Mouse (Mus musculus): ENCODE results near the gene Lhx6. TPM values are rescaled to one million over a fixed set of nuclear protein-coding genes. Genes with fewer than 3 reads are reported as not detected.

Gene Lhx6
- total and polyA plus RNA-seq, 3 experiments: 1.3 to 3.0 TPM; not detected in 1

- H3K27ac ChIP-seq (ENCODE audit: control insufficient read depth, low read depth, low read length): no peak overlapping the region
- H3K9ac ChIP-seq (ENCODE audit: control insufficient read depth, low read depth, low read length, poor library complexity, severe bottlenecking): no peak overlapping the region
- TF ChIP-seq MAFK (IDR thresholded peaks at IDR 0.05; ENCODE audit: borderline replicate concordance, low read depth, low read length): no peak
- TF ChIP-seq ETS1 (IDR thresholded peaks at IDR 0.05; ENCODE audit: low read depth, low read length): no peak
- TF ChIP-seq NRF1 (IDR thresholded peaks at IDR 0.05; ENCODE audit: insufficient read depth, low read depth, low read length, poor library complexity, severe bottlenecking): no peak
- TF ChIP-seq JUND (IDR thresholded peaks at IDR 0.05; ENCODE audit: low read depth, low read length): no peak
- no peak for TF ChIP-seq TBP (IDR thresholded peaks at IDR 0.05; ENCODE audit: low read depth, low read length)
- no peak for TF ChIP-seq TCF12 (IDR thresholded peaks at IDR 0.05; ENCODE audit: low read depth, low read length)
- TF ChIP-seq CHD2 (IDR thresholded peaks at IDR 0.05; ENCODE audit: low read length): no peak
- no peak for TF ChIP-seq BHLHE40 (IDR thresholded peaks at IDR 0.05; ENCODE audit: borderline replicate concordance, low read depth, low read length)
- no peak for TF ChIP-seq ZKSCAN1 (IDR thresholded peaks at IDR 0.05; ENCODE audit: low read depth, low read length)
- no peak for TF ChIP-seq HCFC1 (IDR thresholded peaks at IDR 0.05; ENCODE audit: low read depth, low read length)
- no peak for TF ChIP-seq ZNF384 (IDR thresholded peaks at IDR 0.05; ENCODE audit: low read depth, low read length)
- TF ChIP-seq RCOR1 (IDR thresholded peaks at IDR 0.05; ENCODE audit: low read depth, low read length): no peak
- TF ChIP-seq KAT2A (conservative IDR thresholded peaks at IDR 0.05; ENCODE audit: low read depth, low read length): no peak
- H3K4me3 ChIP-seq (ENCODE audit: control insufficient read depth in 1 of 2, insufficient read depth in 1 of 2, low read depth in 2 of 2, low read length in 2 of 2): no peak overlapping the region
- peaks cover 4 to 11% of the 10 kb centered on the region in 2 experiments for H3K4me1 ChIP-seq (ENCODE audit: control insufficient read depth in 1 of 2, insufficient read depth in 2 of 2, low read length in 2 of 2)
- peaks cover 0 to 4% of the 10 kb centered on the region in 2 experiments; a peak in 3 of 4 replicates for H3K27me3 ChIP-seq (ENCODE audit: control insufficient read depth in 1 of 2, insufficient read depth in 2 of 2, low read length in 2 of 2)
- H3K9me3 ChIP-seq (replicated peaks; ENCODE audit: insufficient read depth, low read length): no peaks in the 10 kb centered on the region
- H3K36me3 ChIP-seq (ENCODE audit: control insufficient read depth in 1 of 2, insufficient read depth in 2 of 2, low read length in 2 of 2): peaks cover 0 to 7% of the 10 kb centered on the region in 2 experiments; a peak in 2 of 4 replicates
- DNase-seq (ENCODE audit: low read depth, low spot score): no peak
- H3K79me2 ChIP-seq (ENCODE audit: control insufficient read depth, insufficient read depth, low read length, poor library complexity): no peaks in the 10 kb centered on the region
Measured at GRCm38 (mm10) chr2:36098021-36098420, 7.2 kb downstream of the Lhx6 start.

GRCm38 (mm10) chr2:36097129-36097815, 7.9 kb downstream of the Lhx6 start:
- no peak for DNase-seq (ENCODE audit: low read depth, low spot score)
- TF ChIP-seq GATA1 (IDR thresholded peaks at IDR 0.05; ENCODE audit: low read depth, low read length): no peak
- no peak for TF ChIP-seq NRF1 (IDR thresholded peaks at IDR 0.05; ENCODE audit: insufficient read depth, low read depth, low read length, poor library complexity, severe bottlenecking)
- no peak for TF ChIP-seq ELF1 (IDR thresholded peaks at IDR 0.05; ENCODE audit: low read depth, low read length)
- Histone ChIP-seq H3K4me3 (ENCODE audit: control insufficient read depth in 1 of 2, insufficient read depth in 1 of 2, low read depth in 2 of 2, low read length in 2 of 2) (no peak overlapping the region), H3K4me1 (ENCODE audit: control insufficient read depth in 1 of 2, insufficient read depth in 2 of 2, low read length in 2 of 2) (peaks cover 10 to 16% of the 10 kb centered on the region in 2 experiments), H3K27ac (ENCODE audit: control insufficient read depth, low read depth, low read length) (no peak overlapping the region), H3K79me2 (ENCODE audit: control insufficient read depth, insufficient read depth, low read length, poor library complexity) (no peaks in the 10 kb centered on the region), H3K9me3 (replicated peaks; ENCODE audit: insufficient read depth, low read length) (no peaks in the 10 kb centered on the region), H3K27me3 (ENCODE audit: control insufficient read depth in 1 of 2, insufficient read depth in 2 of 2, low read length in 2 of 2) (peaks cover 0 to 4% of the 10 kb centered on the region in 2 experiments; a peak in 3 of 4 replicates), H3K9ac (ENCODE audit: control insufficient read depth, low read depth, low read length, poor library complexity, severe bottlenecking) (no peak overlapping the region), H3K36me3 (ENCODE audit: control insufficient read depth in 1 of 2, insufficient read depth in 2 of 2, low read length in 2 of 2) (peaks cover 0 to 10% of the 10 kb centered on the region in 2 experiments; a peak in 2 of 4 replicates)
